Mouse (Mus musculus) hindbrain, embryonic 15.5 days (tissue): ENCODE data around the gene Kctd2. TPM values are rescaled to one million over a fixed set of nuclear protein-coding genes. Genes with fewer than 3 reads are reported as not detected.

Experiments
- microRNA-seq: library from miRNA; unstranded; fragments of <30 nt; microRNA quantifications from one replicate; pipeline ENCODE4, GENCODE M21; 2016
- polyA plus RNA-seq: library from polyadenylated mRNA; unstranded; fragments of >200 nt; fragmentation: Nextera tagmentation; extraction: Ambion mirVana; gene quantifications from 2 replicates; pipeline ENCODE4 v1.2.1, GENCODE M21; 2015

Kctd2 gene
- polyA plus RNA-seq, 1 experiment from 2014 or later, result 26.2 TPM

Small RNAs within 50 kb of the gene (microRNA-seq; reads per million reads assigned to microRNA genes)
- not detected for gene Mir3968

Other genes starting within 250 kb of the Kctd2 start
- 15.1 and 17.5 TPM in 2 replicates for gene Tmem104, start 232.6 kb upstream of the Kctd2 start, polyA plus RNA-seq
- gene Nat9, start 232.3 kb upstream of the Kctd2 start, polyA plus RNA-seq, result 19.1 and 20.4 TPM in 2 replicates
- 0.64 and 0.73 TPM in 2 replicates for gene Grin2c, start 152.9 kb upstream of the Kctd2 start, polyA plus RNA-seq
- gene Fdxr, start 143.1 kb upstream of the Kctd2 start, polyA plus RNA-seq, result 21.3 and 21.6 TPM in 2 replicates
- gene Fads6, start 122.5 kb upstream of the Kctd2 start, polyA plus RNA-seq, result 1.3 and 1.5 TPM in 2 replicates
- gene Otop2, start 113.0 kb upstream of the Kctd2 start, polyA plus RNA-seq, result 0.07 and 0.34 TPM in 2 replicates
- gene Ush1g, start 98.1 kb upstream of the Kctd2 start, polyA plus RNA-seq, result 0.06 and 0.38 TPM in 2 replicates
- 2.2 and 2.3 TPM in 2 replicates for gene Otop3, start 85.4 kb upstream of the Kctd2 start, polyA plus RNA-seq
- 57.2 and 62.4 TPM in 2 replicates for gene Hid1, start 52.4 kb upstream of the Kctd2 start, polyA plus RNA-seq
- gene Cdr2l, start 38.2 kb upstream of the Kctd2 start, polyA plus RNA-seq, result 25.0 and 27.0 TPM in 2 replicates
- 180 and 190 TPM in 2 replicates for gene Mrpl58, start 16.4 kb upstream of the Kctd2 start, polyA plus RNA-seq
- gene Atp5h, start 166 bp upstream of the Kctd2 start, polyA plus RNA-seq, result 877 and 940 TPM in 2 replicates
- not detected in 2 replicates for gene Trim80, start 20.4 kb downstream of the Kctd2 start, polyA plus RNA-seq
- gene Slc16a5, start 42.3 kb downstream of the Kctd2 start, polyA plus RNA-seq, result 0.17 and 0.24 TPM in 2 replicates
- 16.3 and 18.2 TPM in 2 replicates for gene Armc7, start 55.5 kb downstream of the Kctd2 start, polyA plus RNA-seq
- gene Nt5c, start 71.7 kb downstream of the Kctd2 start, polyA plus RNA-seq, result 88.4 and 101 TPM in 2 replicates
- gene Jpt1, start 94.3 kb downstream of the Kctd2 start, polyA plus RNA-seq, result 1,345 and 1,399 TPM in 2 replicates
- gene Sumo2, start 116.1 kb downstream of the Kctd2 start, polyA plus RNA-seq, result 917 and 959 TPM in 2 replicates
- 95.4 and 108 TPM in 2 replicates for gene Nup85, start 144.3 kb downstream of the Kctd2 start, polyA plus RNA-seq
- 73.6 and 79.8 TPM in 2 replicates for gene Mrps7, start 183.8 kb downstream of the Kctd2 start, polyA plus RNA-seq
- 35.8 and 38.1 TPM in 2 replicates for gene Gga3, start 183.9 kb downstream of the Kctd2 start, polyA plus RNA-seq
- 12.2 and 13.9 TPM in 2 replicates for gene Mif4gd, start 192.8 kb downstream of the Kctd2 start, polyA plus RNA-seq
- gene Slc25a19, start 208.2 kb downstream of the Kctd2 start, polyA plus RNA-seq, result 43.6 and 47.1 TPM in 2 replicates